Mouse (Mus musculus) urinary bladder, postnatal 25 days (tissue): ENCODE measurements around the gene Slc15a4.

Experiments used
- DNase-seq: peaks from one replicate; pipeline ENCODE4 v3.0.0; 2022; ENCODE audit warnings: low spot score

Gene Slc15a4

DNA sequence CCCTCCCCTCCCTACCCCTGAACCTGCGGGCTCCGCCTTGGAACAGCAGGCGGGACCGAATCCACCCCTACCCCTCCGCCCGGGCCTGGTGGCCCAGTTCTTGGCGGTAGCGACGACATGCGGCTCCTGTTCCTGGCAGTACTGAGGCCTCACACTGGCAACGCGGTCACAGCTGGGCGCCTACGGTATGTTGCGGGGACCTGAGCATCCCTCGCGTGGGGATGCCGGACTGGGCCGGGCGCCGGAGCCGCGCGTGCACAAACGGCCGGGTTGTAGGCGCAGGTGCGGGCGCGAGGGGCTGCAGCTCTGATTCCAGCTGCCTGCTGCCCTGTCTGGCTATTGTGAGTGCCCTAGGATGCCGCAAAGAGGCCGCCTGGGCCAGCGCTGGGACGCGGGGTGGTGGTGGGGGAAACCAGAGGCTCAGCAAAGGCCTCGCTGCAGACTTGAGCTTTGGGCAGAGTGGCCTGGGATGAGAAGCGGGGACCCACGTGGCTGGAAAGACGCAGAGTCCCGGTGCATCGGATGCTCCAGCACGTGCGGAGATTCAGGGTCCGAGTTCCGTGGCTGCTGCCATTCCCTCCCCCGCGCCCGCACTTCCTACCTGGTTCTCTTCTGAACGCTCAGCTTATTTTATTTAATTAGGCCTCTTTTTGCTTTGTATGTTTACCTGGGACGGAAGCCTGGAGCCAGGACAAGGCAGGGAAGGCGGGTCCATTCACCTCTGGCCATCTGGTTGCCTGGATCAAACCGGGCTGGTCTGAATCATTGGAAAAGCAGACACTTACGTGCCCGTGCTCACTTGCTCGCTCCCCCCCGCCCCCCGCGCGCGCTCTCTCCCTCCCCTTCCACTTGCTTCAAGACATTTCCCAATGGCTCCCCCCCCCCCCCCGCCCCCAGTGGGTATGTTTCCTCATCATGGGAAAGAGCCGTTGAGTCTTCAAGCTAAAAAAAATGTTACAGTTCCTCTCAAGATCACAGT lies at the start of gene Slc15a4, which contains the start of gene Glt1d1:
Slc15a4 (minus strand) TSS at position 731 of the 979 bp plus-strand sequence.
Glt1d1 (plus strand) TSS at position 96 of the 979 bp plus-strand sequence.
- no peak for DNase-seq

DNA sequence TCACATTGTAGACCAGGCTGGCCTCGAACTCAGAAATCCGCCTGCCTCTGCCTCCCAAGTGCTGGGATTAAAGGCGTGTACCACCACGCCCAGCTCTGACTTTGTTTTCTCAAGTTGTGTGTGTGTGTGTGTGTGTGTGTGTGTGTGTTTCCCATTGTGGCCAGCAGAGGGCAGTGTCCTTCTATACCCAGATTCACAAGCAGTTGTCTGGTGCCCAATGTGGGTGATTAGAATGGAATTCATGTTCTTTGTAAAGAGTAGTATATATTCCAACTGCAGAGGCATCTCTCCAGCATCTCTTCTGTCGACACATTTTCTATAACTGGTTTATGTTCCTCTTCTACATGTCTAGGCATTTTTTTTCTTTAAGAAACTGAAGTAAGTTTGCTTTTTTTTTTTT lies 45.8 kb upstream of the Slc15a4 start:
- DNase-seq, result no peak

DNA sequence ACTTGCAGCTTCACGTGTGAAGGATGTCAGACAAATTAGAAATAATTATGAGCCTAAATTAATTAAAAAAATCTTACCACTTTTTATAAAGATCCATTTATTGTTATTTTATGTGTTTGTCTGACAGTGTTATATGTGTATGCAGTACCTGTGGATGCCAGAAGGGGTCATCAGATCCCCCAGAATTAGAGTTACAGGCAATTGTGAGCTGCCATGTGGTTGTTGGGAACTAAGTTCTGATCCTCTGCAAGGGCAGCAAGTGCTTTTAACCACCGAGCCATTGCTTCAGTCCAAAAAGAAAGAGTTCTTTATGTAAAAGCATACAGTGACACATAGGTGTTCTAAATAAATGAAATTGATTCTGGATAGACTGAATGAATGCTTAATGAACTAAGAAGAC lies 44.9 kb upstream of the Slc15a4 start:
- no peak for DNase-seq

DNA sequence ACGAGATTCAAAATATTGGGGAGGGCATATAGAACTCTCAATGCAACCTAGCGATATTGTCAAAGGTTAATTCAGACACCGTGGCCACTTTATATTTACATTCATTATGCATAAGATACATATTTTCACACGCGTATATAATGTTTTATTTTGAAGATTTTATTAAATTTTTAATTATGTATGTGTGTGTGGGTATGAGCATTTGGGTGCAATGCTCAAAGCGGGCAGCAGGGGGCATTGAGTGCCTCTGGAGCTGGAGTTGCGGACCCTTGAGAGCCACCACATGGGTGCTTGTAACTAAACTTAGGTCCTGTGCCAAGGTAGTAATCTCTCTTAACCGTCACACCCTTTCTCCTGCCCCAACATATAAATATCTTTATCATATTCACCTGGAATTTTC lies 41.2 kb upstream of the Slc15a4 start:
- no peak for DNase-seq

DNA sequence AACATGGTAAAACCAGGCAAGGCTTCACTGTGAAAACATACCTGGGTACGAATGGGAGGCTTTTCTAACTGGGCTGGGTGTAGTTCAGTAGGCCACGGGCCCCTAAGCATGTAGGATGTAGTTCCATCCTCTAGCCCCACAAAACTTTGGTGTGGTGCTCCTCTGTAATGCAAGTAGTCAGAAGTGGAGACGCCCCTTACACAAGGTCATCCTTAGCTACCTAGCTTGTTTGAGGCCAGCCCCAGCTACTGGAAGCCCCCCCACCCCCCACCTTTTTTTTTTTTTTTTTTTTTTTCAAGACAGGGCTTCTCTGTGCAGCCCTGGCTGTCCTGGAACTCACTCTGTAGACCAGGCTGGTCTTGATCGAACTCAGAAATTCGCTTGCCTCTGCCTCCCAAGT lies 28.3 kb upstream of the Slc15a4 start:
- no peak for DNase-seq

DNA sequence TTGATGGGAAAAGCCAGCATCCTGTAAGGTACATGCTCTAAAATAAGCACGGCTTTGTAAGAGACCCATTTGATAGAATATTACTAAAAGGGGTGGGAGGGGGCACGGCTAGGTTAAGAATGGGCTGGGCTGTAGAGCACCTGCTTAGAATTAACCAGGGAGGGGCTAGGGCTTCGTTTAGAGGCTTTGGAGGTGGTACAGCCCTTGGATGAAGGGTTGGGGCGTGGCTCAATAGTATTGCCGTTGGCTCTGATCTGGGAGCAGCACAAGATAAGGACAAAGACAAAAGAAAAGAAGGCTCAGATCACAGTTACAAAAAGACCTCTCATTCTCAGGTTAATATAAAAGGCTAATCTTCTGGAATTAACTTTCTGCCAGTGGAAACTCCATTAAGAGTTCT lies 27.6 kb upstream of the Slc15a4 start:
- DNase-seq, result no peak

DNA sequence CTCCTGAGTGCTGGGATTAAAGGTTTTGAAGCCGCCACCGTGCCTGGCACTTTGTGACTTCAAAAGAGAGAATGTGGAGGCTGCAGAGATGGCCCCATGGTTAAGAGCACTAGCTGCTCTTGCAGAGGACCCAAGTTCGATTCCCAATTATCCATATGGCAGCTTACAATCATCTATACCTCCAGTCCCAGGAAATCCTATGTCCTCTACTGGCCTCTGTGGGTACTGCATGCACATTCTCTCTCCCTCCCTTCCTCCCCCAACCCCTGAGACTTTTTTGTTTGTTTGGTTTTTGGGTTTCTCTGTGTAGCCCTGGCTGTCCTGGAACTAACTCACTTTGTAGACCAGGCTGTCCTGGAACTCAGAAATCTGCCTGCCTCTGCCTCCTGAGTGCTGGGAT lies 26.6 kb upstream of the Slc15a4 start:
- no peak for DNase-seq

DNA sequence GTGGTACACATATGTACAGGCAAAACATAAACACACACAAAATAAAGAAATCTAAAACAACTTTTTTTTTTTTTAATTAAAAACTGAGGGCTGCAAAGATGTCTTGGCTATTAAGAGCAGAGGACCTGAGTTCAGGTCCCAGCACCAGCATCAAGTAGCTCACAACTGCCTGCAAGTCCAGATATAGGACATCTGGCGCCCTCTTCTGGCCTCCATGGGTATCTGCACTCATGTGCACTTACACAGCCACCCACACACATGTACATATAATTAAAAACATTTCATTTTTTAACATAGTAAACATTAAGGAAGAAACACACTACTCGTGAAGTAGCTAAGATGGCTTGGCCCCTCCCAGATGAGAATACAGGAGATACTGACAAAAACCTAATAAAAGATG lies 25.6 kb upstream of the Slc15a4 start:
- no peak for DNase-seq

DNA sequence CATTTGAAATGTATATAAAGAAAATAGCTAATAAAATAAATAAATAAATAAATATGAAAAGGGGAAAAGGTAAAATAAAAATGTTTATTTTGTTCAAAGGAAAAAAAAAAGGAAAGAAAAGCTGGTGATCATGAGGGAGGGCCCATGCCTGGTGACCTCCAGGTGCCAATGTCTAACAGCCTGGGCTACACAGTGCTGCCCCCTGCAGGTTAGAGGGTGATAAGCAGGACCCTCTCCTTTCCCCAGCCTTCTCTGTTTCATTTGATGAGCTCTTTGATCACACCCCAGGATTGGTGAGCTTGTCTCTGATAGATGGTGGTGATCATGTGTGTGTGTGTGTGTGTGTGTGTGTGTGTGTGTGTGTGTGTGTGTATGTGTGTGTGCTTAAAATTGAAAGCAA lies 16.4 kb upstream of the Slc15a4 start:
- DNase-seq, result no peak

DNA sequence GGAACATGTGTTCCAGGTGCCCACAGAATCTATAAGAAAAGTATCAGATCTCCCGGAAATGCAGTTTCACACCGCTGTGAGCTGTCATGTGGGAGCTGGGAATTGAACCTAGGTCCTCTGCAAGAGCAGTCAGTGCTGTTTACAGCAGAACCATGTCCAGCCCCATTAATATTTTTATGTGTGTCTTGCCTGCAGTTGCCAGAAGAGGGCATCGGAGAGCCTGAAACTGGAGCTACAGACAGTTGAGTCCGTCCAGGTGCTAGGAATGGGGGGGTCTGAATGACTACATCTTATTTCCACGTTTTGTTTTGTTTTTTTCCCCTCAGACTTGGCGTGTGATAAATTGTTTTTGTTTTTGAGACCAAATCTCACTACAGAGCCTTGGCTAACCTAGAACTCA lies 15.3 kb upstream of the Slc15a4 start:
- DNase-seq, result no peak

DNA sequence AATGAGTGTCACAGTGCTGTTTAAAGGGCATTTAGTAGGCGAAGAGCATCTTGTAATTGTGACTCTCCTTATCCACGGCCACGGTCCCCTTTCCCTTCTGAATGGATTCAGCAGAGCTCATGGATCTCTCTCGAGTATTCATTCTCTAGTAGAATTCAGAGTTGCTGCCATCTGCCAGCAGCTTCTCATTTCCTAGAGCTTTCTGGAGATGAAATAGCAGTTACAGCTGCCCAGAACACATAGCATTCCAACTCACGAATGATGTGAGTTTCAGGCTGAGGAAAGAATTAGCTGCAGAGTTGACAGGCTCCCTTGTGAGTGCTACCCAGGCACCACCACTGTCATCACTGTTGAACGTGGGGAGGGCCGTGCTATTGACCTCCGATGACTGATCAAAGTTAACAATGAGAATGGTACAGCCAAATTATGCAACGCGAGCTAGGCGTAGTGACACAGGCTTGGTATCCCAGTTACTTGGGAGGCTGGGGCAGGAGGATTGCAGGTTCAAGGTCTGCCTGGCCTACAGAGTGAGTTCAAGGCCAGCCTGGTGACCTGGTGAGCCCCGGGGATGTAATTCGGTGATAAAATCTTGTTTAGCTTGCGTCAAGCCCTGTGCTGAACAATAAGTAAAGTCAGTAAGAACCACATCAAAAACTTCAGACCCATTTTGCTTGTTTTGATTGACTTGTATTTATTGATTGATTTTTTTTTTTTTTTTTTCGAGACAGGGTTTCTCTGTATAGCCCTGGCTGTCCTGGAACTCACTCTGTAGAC lies 8.7 kb upstream of the Slc15a4 start:
- DNase-seq, result no peak

DNA sequence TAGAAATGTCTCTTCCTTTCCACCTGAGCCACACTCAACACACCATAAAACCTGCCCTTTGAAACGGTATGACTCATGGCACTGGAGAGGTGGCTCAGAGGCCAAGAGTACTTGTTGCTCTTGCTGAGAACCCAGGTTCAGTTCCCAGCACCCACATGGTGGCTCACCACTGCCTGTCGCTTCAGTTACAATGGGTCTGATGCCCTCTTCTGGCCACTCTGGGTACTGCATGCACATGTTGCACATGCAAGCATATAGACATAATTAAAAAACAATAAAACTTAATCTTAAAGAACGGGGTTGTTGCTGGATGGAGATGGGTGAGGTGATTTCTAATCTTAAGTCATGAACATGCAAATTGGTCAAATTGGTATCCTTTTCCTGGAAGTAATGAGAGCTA lies 7.7 kb upstream of the Slc15a4 start:
- DNase-seq, result no peak

DNA sequence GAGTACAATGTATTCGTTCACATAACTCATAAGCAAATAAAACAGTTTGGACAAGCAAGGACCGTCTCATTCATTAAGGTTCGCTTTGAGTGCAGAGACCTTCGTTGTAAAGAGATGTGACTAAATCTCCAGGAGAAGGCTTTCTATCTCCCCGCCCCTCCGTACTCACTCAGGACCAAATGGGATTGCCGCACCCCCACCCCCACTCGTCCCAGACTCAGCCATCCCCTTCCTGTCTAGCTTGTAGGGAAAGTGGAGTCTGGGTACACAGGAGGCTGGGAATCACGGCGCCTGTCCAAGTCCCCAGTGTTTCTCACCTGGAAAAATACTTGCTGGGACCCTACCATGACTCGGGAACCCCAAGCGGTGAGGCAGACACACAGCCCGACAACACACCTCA lies 6.9 kb upstream of the Slc15a4 start:
- no peak for DNase-seq

DNA sequence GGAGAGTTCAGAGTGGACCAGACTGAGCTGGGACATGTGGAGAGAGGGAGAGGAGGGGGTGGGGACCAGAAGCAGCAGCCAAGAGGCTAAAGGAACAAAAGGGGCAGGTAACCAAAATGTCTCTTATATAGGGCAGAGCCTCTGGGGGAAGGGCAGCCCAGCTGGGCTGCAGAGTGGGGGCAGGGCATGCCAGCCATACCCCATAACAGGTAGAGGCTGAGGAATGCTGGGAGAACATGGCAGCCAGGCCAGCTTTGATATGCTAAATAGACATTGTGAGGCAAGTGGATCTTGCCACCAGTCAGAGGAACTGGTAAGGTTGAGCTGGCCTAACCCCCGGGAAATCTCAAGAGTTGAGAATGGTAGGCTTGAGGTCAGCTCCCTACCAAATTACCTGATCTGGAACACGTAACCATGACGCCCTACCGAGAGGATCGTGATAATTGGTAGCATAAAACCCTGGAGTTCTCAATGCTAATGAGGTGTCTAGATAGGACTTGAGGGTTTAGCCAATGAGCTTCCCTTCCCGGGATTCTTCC lies 6.4 kb upstream of the Slc15a4 start:
- DNase-seq, result no peak

DNA sequence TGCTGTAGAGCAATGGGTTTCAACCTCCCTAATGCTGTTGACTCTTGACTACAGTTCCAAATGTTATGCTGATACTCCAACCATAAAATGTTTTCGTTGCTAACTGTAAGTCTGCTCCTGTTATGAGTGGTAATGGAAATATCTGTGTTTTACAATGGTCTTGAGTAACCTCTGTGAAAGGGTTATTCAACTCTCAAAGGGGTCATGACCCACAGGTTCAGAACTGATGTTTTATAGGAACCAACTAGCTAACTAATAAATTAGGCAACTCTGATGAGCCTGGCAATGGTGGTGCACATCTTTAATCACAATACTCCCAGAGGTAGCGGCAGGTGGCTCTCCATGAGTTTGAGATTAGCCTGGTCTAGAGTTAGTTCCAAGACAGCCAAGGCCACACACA lies 5.5 kb upstream of the Slc15a4 start:
- no peak for DNase-seq

DNA sequence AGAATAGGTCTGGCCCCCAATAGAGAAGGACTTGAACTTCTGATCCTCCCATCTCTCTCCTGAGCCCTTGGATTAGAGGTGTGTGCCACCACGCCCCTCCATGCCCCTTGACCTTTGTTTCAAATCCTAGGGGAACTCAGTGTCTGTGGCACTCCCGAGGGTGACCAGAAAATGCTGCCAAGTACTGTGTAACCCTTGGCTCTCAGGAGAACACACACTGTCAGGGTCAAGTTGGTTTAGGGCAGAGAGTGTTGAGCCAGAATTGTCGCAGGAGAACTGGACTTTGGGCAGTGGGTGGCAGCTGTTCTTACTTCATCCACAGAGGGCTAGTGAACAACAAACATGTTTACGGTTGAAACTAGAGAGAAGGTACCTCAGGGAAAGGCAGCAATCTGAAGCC lies 4.9 kb upstream of the Slc15a4 start:
- no peak for DNase-seq

DNA sequence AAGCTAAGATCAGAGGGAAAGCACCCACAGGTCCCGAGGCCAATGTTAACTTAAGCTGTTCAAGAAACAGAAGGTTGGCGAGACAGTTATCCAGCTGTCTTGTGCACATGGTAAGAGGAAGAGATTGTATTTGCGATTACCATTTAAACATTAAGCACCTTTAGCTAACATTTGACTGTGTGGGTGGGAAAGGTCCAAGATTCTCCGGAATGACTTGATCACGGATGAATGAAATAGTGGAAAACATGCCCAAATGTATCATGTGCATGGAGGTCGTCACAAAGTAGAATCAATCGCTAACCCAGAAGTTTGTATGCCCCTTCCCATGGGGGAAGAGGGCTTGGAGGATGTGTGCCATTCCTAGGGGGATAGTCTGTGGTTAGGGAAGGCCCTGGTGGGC lies 969 bp upstream of the Slc15a4 start:
- no peak for DNase-seq

DNA sequence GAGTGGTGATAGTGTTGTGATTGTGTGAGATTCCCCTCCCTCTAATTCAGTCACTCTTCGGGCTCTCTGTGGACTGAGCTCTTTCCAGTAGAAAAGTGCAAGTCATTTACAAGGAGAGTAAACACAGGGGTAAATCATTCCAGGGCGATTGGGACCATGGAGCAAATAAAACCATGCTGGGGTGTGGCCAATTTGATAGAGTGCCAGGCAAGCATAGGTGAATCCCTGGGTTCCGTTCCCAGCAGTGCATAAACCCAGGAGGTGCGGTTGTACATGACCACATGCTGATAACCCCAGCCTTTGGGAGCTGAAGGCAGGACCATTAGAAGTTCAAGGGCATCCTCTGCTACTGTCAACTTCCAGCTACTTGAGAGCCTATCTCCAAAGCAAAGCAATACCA lies 491 bp upstream of the Slc15a4 start:
- DNase-seq, result no peak

DNA sequence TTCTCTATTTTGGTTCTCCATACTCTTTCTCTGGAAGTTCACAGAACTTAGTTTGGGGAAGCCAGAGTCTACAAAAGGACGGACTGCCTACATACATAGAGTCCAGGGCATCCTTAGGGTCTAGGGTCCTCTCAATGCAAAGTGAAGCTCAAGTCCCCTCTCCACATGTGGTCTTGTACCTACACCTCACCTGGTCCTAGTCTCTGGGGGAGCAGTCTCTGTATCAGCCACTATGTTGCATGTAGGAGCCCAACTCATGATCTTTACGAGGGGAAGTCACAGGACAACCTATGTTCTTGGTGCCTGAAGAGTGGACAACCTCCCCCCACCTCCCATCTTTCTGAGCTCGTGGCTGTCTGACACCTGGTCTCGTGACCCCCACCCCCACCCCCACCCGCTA lies 1.0 kb downstream of the Slc15a4 start:
- DNase-seq, result no peak

DNA sequence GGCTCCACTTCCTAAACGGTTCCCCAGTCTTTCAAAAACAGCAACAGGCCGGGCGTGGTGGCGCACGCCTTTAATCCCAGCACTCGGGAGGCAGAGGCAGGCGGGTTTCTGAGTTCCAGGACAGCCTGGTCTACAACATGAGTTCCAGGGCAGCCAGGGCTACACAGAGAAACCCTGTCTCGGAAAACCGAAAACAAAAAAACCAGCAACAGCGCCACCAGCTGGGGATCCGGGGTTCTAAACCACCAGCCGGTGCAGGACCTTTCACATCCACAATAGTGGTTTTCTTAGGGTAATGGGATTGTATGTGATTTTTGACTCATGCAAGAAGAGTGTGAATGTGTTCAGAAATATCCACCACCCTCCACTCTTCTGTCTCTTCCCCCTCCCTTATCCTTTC lies 5.5 kb downstream of the Slc15a4 start:
- no peak for DNase-seq

DNA sequence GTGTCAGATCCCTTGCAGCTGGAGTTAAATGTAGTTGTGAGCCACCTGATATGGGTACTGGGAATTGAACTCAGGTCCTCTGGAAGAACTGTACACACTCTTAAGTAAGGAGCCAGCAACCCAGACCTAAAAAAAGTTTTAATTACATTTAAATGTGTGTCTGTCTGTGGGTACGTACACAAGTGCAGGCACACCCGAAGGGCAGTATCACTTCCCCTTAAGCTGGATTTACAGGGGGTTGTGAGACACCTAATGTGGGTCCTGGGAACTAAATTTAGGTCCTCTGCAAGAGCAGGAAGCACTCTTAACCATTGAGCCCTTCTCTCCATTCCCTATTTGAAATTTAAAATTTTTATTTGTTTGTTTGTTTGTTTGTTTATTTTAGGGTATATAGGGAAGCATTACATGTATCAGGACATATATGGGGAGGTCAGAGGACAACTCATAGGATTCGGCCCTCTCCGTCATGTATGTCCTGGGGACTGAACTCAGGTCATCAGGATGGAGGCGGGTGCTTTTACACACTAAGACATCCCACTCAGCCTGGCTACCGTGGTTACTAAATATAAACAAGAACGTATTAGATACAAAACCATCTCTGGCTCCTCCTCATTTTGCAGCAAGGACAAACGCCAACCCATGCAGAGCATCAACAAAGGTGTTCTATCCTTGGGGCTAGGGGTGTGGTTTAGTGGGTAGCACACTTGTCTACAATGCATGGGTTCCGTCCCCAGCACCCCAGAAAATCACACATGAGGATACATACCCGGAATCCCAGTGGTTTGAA lies 8.1 kb downstream of the Slc15a4 start:
- no peak for DNase-seq

DNA sequence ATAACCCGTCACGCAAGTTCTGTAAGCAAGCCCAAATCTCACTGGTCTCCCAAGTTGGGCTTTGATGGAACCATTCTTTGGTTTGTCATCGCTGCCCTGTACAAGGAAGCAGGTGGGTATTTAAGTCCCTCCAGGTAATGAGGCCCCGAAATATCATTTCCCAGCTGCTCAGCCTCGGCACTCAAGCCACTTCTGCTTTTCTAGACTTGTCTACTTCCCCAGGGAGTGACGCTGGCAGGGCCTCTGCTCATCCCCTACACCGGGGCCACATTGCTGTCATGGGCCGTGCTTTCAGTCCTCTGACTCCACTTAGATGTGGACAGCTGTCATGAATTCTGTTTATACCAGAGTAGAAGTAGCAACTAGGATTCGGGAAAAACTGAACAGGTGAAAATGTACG lies 11.6 kb downstream of the Slc15a4 start:
- no peak for DNase-seq
